Mouse (Mus musculus): ENCODE results near the gene Dnase1l2. TPM values are rescaled to one million over a fixed set of nuclear protein-coding genes. Genes with fewer than 3 reads are reported as not detected.
A peak's percentile ranks its signal among the peaks of the same experiment; 100 is the strongest.

Gene Dnase1l2
- 1.4 TPM in 1 of 2 replicates, not detected in the other for total RNA-seq (2017)

- ATAC-seq (replicated peaks; ENCODE audit: low read depth, poor library complexity, severe bottlenecking), result no peak
Observed at GRCm38 (mm10) chr17:24442632-24443155, at the start of gene Dnase1l2. TSS of gene Dnase1l2 (minus strand) at chr17:24443105.

GRCm38 (mm10) chr17:24490399-24490798 is 47.5 kb upstream of the Dnase1l2 start:
- no peak for ATAC-seq (replicated peaks; ENCODE audit: low read depth, poor library complexity, severe bottlenecking)

- ATAC-seq (replicated peaks; ENCODE audit: low read depth, poor library complexity, severe bottlenecking), result no peak
Observed at GRCm38 (mm10) chr17:24489265-24490030, 46.5 kb upstream of the Dnase1l2 start.

- peak; percentile 36; the same call in 1 of the 2 replicates for ATAC-seq (replicated peaks; ENCODE audit: low read depth, poor library complexity, severe bottlenecking)
Observed at GRCm38 (mm10) chr17:24488662-24489264, 45.9 kb upstream of the Dnase1l2 start.

GRCm38 (mm10) chr17:24488186-24488661 is 45.3 kb upstream of the Dnase1l2 start, which contains the start of gene Caskin1:
TSS of gene Caskin1 (plus strand) at chr17:24488601.
- ATAC-seq (replicated peaks; ENCODE audit: low read depth, poor library complexity, severe bottlenecking), result peak; percentile 31; the same call in 1 of the 2 replicates

GRCm38 (mm10) chr17:24485090-24485860 is 42.4 kb upstream of the Dnase1l2 start:
- no peak for ATAC-seq (replicated peaks; ENCODE audit: low read depth, poor library complexity, severe bottlenecking)

DNA sequence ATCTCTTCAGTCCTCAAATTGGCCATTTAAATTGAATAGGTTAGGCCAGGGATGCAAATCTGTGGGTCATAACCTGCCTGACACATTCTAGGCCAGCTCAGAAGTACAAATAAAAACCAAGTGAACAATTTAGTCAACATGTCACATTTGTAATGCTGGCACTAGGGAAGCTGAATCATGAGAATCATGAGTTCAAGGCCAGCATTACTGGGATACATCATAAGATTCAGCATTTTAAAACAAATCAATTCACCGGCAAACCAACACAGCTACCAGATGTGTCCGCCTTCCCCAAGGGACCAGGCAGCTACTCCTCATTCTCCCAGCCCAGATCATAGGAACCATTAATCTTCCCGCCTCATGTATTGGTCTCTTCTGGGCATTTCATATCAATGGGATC is 40.6 kb upstream of the Dnase1l2 start:
- ATAC-seq (replicated peaks; ENCODE audit: low read depth, poor library complexity, severe bottlenecking), result no peak

GRCm38 (mm10) chr17:24481027-24481815 is 38.3 kb upstream of the Dnase1l2 start:
- ATAC-seq (replicated peaks; ENCODE audit: low read depth, poor library complexity, severe bottlenecking), result no peak

DNA sequence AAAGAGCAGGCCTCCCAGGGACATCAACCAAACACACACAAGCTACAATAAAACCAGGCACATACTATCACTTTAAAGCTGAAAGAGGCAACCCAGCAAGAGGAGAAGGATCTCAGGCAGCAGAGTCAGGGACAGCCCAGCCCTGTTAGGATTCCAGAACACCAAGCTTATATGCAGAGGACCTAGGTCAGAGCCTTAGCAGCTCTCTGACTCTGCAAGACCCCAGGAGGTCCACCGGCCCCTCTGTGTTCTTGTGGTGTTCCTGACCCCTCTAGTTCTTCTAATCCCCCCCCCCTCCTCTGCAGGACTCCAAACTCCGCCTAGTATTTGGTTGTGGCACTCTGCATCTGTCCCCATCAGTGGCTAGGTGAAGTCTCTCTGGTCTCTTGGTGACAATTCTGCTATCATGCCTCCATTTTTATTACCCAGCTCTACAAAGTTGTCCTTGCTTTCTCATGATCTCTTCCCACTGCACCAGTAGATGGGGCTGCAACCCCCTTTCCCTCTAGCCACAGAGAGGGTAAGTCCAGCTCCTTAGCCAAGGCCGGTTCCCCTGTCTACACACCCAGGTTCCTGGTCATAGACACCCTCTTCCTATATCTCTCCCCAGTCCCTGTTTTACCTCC is 37.4 kb upstream of the Dnase1l2 start:
- no peak for ATAC-seq (replicated peaks; ENCODE audit: low read depth, poor library complexity, severe bottlenecking)

DNA sequence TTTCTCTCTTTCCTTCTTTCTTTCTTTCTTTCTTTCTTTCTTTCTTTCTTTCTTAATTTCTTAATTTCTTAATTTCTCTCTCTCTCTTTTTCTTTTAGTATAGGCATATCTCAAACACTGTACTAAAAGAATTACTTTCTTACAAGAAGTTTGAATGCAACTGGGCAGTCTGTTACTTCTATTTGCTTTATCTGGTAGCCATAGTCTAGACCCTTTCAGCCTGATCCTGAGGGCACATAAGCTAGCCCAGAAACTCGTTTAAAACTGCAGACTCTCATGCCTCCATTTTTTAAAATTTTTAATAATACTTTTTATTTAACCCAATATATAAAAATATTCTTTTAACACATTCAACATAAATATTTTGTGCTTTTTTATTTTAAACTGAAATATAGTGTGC is 36.5 kb upstream of the Dnase1l2 start:
- no peak for ATAC-seq (replicated peaks; ENCODE audit: low read depth, poor library complexity, severe bottlenecking)

DNA sequence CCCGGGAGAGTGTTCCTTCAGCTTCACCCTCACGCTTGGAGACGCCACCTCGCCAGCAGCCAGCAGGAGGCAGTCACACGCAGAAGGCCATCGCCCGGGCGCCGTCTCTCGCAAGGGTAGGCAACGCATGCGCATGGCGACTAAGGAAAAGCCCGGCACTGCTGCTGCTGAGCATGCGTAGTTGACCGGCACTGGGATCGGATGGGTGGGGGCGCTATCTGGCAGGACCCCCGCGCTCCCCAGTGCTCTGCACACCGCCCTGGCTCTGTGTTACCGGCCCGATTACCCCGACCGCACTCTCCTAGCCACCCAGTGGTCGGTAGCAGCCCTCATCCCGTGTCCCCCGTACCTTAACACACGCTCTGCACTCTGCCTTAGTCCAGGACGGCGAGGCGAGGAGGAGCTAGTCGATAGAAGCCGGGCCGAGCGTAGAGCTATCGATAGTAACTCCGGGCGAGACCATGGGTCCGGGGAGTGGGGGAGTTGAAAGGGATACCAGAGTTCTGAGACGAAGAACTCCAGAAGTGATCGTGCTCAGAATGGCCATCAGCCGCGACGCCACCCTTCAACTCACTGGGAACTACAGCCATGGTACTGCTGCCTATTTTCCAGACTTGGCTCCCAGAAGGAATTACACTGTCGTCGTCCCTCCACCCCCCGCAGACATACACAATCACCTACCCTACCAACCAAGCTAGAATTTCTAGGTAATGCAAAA is 35.9 kb upstream of the Dnase1l2 start, which contains the start of gene Mlst8:
Gene Mlst8, minus strand, starts transcription at position 416 of the 718 bp plus-strand sequence.
- ATAC-seq (replicated peaks; ENCODE audit: low read depth, poor library complexity, severe bottlenecking), result peak; percentile 93

GRCm38 (mm10) chr17:24477985-24478600 is 35.2 kb upstream of the Dnase1l2 start:
- no peak for ATAC-seq (replicated peaks; ENCODE audit: low read depth, poor library complexity, severe bottlenecking)

DNA sequence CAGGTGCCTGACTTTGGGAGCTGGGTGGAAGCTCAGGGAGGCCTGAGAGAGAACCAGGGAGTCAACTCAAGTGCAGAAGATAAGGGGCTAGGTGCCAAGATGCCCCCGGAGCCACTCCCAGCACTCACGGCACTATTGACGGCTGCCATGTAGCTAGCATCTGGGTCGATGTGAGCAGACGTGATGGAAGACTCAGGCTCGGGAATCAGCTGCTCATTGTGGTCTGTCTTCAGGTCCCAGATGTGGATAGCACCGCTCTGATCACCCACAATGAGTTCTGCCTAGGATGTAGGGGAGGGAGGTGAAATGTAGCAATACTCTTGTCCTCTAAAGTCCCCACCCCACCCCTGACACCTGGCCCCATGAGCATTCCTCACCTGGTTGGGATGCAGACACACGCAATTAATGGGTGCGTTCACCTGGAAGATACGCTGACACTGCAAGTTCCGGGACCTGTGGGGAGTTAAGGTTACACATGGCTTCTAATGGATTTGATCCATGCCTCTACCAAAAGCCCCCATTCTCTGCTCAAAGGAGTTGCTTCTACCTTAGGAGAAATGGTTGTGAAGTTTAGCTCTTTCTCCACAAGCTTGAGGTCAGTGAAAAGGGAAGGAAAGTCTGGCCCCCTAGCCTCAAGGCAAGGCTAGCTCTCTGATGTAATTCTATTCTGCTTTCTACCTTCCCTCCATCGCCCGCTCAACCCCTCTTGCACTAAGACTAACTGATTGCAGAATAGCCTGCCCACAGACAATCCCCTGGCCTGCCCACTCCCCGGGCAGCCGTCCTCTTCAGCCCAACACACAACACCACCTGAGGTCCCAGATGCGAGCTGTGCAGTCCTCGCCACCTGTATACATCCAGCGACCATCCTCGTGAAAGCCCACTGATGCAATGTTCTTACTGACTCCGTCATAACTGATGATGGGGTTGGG is 34.4 kb upstream of the Dnase1l2 start:
- ATAC-seq (replicated peaks; ENCODE audit: low read depth, poor library complexity, severe bottlenecking), result no peak

GRCm38 (mm10) chr17:24476022-24476776 is 33.3 kb upstream of the Dnase1l2 start:
- ATAC-seq (replicated peaks; ENCODE audit: low read depth, poor library complexity, severe bottlenecking), result no peak

GRCm38 (mm10) chr17:24475586-24475985 is 32.7 kb upstream of the Dnase1l2 start:
- no peak for ATAC-seq (replicated peaks; ENCODE audit: low read depth, poor library complexity, severe bottlenecking)

DNA sequence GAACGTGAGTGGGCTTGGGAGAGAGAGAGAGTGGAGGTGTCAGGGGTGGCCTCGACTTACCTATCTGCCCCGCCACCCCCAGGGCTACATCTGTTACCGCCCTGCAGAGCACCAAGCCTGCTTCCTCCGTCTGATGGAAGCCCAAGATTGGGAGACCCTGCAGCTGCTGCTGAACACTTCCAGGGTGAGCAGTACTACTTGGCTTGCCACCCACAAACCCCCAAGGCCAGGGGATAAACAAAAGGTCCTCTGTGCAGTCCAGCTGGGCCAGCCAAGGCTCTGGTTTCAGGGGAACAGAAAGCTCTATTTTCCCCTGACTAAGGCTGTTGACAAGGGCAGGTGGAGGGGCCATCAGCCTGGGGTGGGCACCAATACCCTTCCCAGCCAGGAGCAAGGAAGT is 31.7 kb upstream of the Dnase1l2 start:
- ATAC-seq (replicated peaks; ENCODE audit: low read depth, poor library complexity, severe bottlenecking), result no peak
